Mouse (Mus musculus) inflammation-experienced regulatory T-cells, adult 6 months (primary cell): ENCODE measurements around the gene Vwa3a. TPM values are rescaled to one million over a fixed set of nuclear protein-coding genes. Genes with fewer than 3 reads are reported as not detected.
A peak's percentile ranks its signal among the peaks of the same experiment; 100 is the strongest.

Experiments
- ATAC-seq: one replicate; pipeline ENCODE4 v1.8.0; 2017
- polyA plus RNA-seq, 3 experiments: library from polyadenylated mRNA; unstranded; fragments of 100-300 nt; shearing (Covaris generic); gene quantifications; one replicate each; pipeline ENCODE4 v1.2.1; 2017

The Vwa3a gene
- polyA plus RNA-seq, 3 experiments from 2014 or later = not detected

GRCm38 (mm10) chr7:120838436-120839160 lies 99.5 kb downstream of the Vwa3a start:
- no peak for ATAC-seq

DNA sequence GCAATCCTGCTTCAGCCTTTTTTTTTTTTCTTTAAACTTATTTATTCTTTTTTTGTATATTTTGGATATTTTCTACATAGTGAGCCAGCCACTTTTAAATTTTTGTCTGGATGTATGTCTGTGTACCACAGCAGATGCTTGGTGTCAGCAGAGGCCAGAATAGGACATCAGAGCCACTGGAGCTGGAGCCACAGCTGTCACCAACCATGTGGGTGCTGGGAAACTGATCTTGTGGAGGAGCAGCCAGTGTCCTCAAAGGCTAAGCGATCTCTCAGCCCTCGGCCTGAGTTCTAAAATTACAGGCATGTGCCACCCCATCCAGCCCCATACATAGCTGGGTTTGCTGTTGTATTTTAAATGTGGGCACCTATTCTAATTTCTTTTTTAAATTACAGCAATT lies 100.7 kb downstream of the Vwa3a start:
- ATAC-seq = no peak

GRCm38 (mm10) chr7:120842345-120843036 lies 103.4 kb downstream of the Vwa3a start, which contains the start of gene Eef2k:
TSS of gene Eef2k (plus strand) at chr7:120842831.
- ATAC-seq = peak; percentile 86

DNA sequence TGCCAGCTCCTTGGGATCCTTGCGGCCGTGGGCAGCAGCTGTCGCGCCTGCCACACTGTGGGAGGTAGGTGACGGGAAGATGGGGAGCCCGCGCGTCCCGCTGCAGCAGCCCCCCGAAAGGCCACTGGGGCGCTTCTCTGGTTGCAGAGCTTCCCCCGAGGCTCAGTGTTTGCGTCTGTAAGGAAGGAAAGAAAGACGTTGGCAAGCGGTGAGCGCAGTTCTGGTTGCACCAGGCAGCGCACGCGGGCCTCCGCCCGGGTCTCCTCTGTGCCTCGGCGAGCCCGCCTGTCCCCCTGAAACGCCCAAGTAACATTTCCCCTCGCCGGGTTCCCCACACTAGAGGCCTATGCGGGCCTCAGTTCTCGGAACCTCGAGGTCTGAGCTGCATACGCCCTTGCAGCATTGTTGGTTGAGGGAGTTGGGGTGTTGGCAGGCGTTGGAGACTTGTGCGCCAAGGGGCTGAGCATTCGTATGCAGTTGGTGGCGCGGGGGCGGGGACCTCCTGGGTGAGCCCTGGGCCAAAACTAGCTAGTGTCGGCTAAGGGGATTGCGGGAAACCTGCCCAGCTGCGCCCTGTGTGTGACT lies 104.0 kb downstream of the Vwa3a start:
- peak; percentile 49 for ATAC-seq

GRCm38 (mm10) chr7:120843852-120844435 lies 104.8 kb downstream of the Vwa3a start:
- ATAC-seq = no peak

DNA sequence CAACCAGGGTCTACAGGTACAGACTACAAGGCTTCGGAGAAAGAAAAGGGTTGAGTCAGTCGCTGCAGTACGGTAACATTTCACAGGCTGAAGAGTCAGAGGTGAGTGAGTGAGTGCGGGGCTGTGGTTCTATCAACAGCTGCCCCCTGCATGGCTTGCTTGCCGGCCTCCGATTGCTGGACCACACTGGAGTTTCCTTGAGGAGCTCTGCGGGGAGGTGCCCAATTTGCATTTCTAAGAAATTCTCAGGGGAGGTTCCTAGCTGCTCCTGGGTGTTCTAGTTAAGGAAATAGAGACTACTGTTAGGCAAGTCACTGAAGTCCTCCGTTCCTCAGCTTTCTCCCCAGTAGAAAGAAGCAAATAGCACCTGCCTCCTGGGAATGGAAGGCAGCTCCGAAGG lies 105.6 kb downstream of the Vwa3a start:
- no peak for ATAC-seq

- ATAC-seq = peak; percentile 33
These were observed 109.9 kb downstream of the Vwa3a start for GRCm38 (mm10) chr7:120848831-120849512.

DNA sequence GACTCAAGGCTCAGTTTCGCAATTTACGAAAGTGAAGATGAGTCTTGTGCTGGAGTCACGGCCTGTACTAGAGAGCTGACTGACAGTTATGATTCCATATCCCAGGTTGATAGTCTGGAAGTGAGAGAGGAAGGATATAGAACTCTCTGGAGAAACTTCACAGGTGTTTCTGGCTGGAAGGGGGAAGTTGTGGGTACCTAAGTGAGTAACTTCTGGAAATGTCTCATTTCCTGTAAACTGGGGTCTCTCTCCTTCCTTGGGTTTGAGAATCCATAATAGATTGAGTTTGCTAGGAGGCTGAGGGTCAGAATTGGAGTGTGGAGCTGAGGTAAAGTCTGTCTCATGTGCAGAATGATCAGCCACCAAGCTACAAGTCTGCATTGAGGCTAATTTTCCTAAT lies 111.0 kb downstream of the Vwa3a start:
- no peak for ATAC-seq

Other genes starting within 250 kb of the Vwa3a start
- gene Uqcrc2, start 104.1 kb upstream of the Vwa3a start, polyA plus RNA-seq = 100 to 1,000 TPM; 223 to 256 (median 238) TPM
- gene Pdzd9, start 69.0 kb upstream of the Vwa3a start, polyA plus RNA-seq = under 1 TPM; 0.59 to 0.99 (median 0.79) TPM
- gene Mosmo, start 61.7 kb upstream of the Vwa3a start, polyA plus RNA-seq = 1 to 10 TPM; 7.2 to 8.3 (median 8.0) TPM
- not detected for gene Gm5737, start 73.0 kb downstream of the Vwa3a start, polyA plus RNA-seq
- 1 to 10 TPM in 2 of 3 experiments, under 1 TPM in 1; 0.73 to 2.7 (median 2.2) TPM for gene Eef2k, start 103.5 kb downstream of the Vwa3a start, polyA plus RNA-seq
- gene Polr3e, start 178.4 kb downstream of the Vwa3a start, polyA plus RNA-seq = 10 to 100 TPM in 1 of 3 experiments, 1 to 10 TPM in 2; 7.0 to 10.6 (median 8.7) TPM
- 1 to 10 TPM; 1.2 to 1.4 (median 1.3) TPM for gene Cdr2, start 243.0 kb downstream of the Vwa3a start, polyA plus RNA-seq
- not detected for gene Mfsd13b, start 243.2 kb downstream of the Vwa3a start, polyA plus RNA-seq